Mouse (Mus musculus) myocyte (in vitro differentiated cells): ENCODE results near the gene Rnf144a. TPM values are rescaled to one million over a fixed set of nuclear protein-coding genes. Genes with fewer than 3 reads are reported as not detected.

Experiments
- H3K27me3 ChIP-seq: one replicate; pipeline ENCODE4 v1.6.1; 2011; ENCODE audit not compliant: control insufficient read depth, insufficient read depth, insufficient read length
- H3K36me3 ChIP-seq: one replicate; pipeline ENCODE4 v1.6.1; 2011; ENCODE audit not compliant: control insufficient read depth, insufficient read depth
- H3K4me2 ChIP-seq: one replicate; pipeline ENCODE4 v1.6.1; 2011; ENCODE audit warnings: low read depth, control low read depth
- H3K4me3 ChIP-seq: one replicate; pipeline ENCODE4 v1.5.1; 2011; ENCODE audit warnings: mild to moderate bottlenecking, control low read depth, moderate library complexity
- H3K79me2 ChIP-seq: one replicate; pipeline ENCODE4 v1.6.1; 2011; ENCODE audit not compliant: control insufficient read depth, insufficient read depth
- H3ac ChIP-seq: one replicate; pipeline ENCODE4 v1.6.1; 2011; ENCODE audit not compliant: control insufficient read depth, insufficient read length
- CEBPB ChIP-seq: IDR thresholded peaks from 2 replicates; pipeline ENCODE4 v1.6.1; 2011; ENCODE audit warnings: mild to moderate bottlenecking, moderate library complexity; ENCODE audit not compliant: poor library complexity, insufficient read depth, severe bottlenecking
- E2F4 ChIP-seq: IDR thresholded peaks from one replicate; pipeline ENCODE4 v1.6.1; 2011; ENCODE audit warnings: mild to moderate bottlenecking, control low read depth, moderate library complexity; ENCODE audit not compliant: insufficient read depth
- MAX ChIP-seq: IDR thresholded peaks from one replicate; pipeline ENCODE4 v1.6.1; 2011; ENCODE audit warnings: low read depth, mild to moderate bottlenecking, control low read depth
- MYOD1 ChIP-seq, 3 experiments: IDR thresholded peaks; one replicate each; pipeline ENCODE4 v1.6.1; 2011; ENCODE audit warnings: control low read depth in 2 of 3, low read depth in 2 of 3, mild to moderate bottlenecking in 2 of 3, moderate library complexity in 1 of 3; ENCODE audit not compliant: insufficient read length in 2 of 3, control insufficient read depth in 1 of 3
- MYOG ChIP-seq, 3 experiments: IDR thresholded peaks; one replicate each; pipeline ENCODE4 v1.6.1; 2011; ENCODE audit warnings: control low read depth in 2 of 3, low read depth in 2 of 3, mild to moderate bottlenecking in 2 of 3; ENCODE audit not compliant: insufficient read length in 2 of 3, control insufficient read depth in 1 of 3, insufficient read depth in 1 of 3
- POLR2A ChIP-seq: IDR thresholded peaks from one replicate; pipeline ENCODE4 v1.6.1; 2011; ENCODE audit warnings: low read depth, mild to moderate bottlenecking, control low read depth, moderate library complexity; ENCODE audit not compliant: insufficient read length
- POLR2AphosphoS2 ChIP-seq: IDR thresholded peaks from one replicate; pipeline ENCODE4 v1.6.1; 2011; ENCODE audit warnings: low read depth, control low read depth; ENCODE audit not compliant: insufficient read length
- REST ChIP-seq: IDR thresholded peaks from one replicate; pipeline ENCODE4 v1.6.1; 2011; ENCODE audit warnings: mild to moderate bottlenecking, control low read depth, moderate library complexity; ENCODE audit not compliant: insufficient read depth, insufficient read length
- SRF ChIP-seq: IDR thresholded peaks from one replicate; pipeline ENCODE4 v1.6.1; 2011; ENCODE audit warnings: low read depth; ENCODE audit not compliant: control insufficient read depth, insufficient read length
- TCF12 ChIP-seq: IDR thresholded peaks from one replicate; pipeline ENCODE4 v1.6.1; 2011; ENCODE audit warnings: mild to moderate bottlenecking, control low read depth; ENCODE audit not compliant: poor library complexity, insufficient read depth, severe bottlenecking
- TCF3 ChIP-seq: IDR thresholded peaks from one replicate; pipeline ENCODE4 v1.6.1; 2011; ENCODE audit warnings: low read depth, control low read depth; ENCODE audit not compliant: insufficient read length
- USF1 ChIP-seq: IDR thresholded peaks from one replicate; pipeline ENCODE4 v1.6.1; 2011; ENCODE audit warnings: low read depth, mild to moderate bottlenecking, control low read depth, moderate library complexity
- polyA plus RNA-seq: library from polyadenylated mRNA; unstranded; fragments of >200 nt; fragmentation: generic; extraction: Trizol; gene quantifications from one replicate; pipeline ENCODE4 v1.2.1, GENCODE M21; 2012; ENCODE audit warnings: missing spikeins

Rnf144a gene
- polyA plus RNA-seq, 1 experiment = not detected

DNA sequence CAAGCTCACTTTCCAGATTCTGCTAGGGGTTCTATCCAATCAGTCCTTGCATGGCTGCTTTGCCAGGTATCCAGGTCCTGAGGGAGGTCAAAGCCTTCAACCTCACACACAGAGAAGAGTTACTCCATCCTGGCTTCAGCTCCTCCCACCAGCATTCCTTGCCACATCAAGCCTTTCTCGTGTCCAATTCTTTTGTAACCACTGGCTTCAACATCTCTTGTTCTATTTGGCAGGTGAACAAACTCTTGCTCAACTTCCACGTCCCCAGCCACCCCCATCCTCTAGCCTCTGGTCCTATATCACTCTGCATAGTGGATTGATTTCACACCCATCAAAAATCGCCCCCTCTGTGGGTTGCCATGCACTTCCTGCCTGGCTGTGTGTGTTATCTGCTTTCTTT lies 98.8 kb downstream of the Rnf144a start:
- no peak overlapping the region for H3ac ChIP-seq
- H3K79me2 ChIP-seq = no peaks in the 10 kb centered on the region
- no peak overlapping the region for H3K4me2 ChIP-seq
- no peak overlapping the region for H3K4me3 ChIP-seq
- no peaks in the 10 kb centered on the region for H3K27me3 ChIP-seq
- H3K36me3 ChIP-seq = no peaks in the 10 kb centered on the region
- TF ChIP-seq MYOG (IDR thresholded peaks at IDR 0.05; ENCODE audit: control insufficient read depth in 1 of 3, insufficient read depth in 1 of 3, insufficient read length in 2 of 3, low read depth in 2 of 3) = no peak
- TF ChIP-seq TCF3 = no peak
- no peak for TF ChIP-seq SRF
- no peak for TF ChIP-seq REST
- no peak for TF ChIP-seq CEBPB

DNA sequence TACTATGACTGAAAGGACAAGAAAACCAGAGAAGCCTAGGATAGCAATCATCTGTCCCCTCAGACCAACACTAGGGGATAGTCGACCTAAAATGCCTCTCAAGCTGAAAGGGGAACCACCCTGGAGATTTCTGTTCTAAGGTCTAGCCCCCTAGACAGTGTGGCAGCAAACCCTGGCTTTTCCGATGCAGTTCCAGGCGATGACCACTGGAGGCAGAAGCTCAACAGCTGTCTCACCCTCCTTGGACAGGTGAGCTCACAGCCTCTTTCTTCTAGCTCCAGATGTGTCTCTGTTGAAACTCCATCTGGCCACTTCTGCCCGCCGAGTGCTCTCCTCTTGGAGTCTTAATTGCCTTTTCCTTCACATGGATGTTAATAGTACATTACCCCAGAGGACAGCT lies 100.1 kb downstream of the Rnf144a start:
- Histone ChIP-seq H3K4me3 (no peak overlapping the region), H3K4me2 (no peak overlapping the region), H3ac (no peak overlapping the region), H3K79me2 (no peaks in the 10 kb centered on the region), H3K36me3 (no peaks in the 10 kb centered on the region), H3K27me3 (peaks cover 4% of the 10 kb centered on the region)
- TF ChIP-seq TCF3 = no peak
- no peak for TF ChIP-seq TCF12
- no peak for TF ChIP-seq USF1
- no peak for TF ChIP-seq POLR2AphosphoS2
- TF ChIP-seq SRF = no peak
- TF ChIP-seq MAX = no peak
- TF ChIP-seq POLR2A = no peak
- TF ChIP-seq MYOD1 (IDR thresholded peaks at IDR 0.05; ENCODE audit: control insufficient read depth in 1 of 3, insufficient read length in 2 of 3, low read depth in 2 of 3) = no peak
- no peak for TF ChIP-seq MYOG (IDR thresholded peaks at IDR 0.05; ENCODE audit: control insufficient read depth in 1 of 3, insufficient read depth in 1 of 3, insufficient read length in 2 of 3, low read depth in 2 of 3)
- no peak for TF ChIP-seq CEBPB

DNA sequence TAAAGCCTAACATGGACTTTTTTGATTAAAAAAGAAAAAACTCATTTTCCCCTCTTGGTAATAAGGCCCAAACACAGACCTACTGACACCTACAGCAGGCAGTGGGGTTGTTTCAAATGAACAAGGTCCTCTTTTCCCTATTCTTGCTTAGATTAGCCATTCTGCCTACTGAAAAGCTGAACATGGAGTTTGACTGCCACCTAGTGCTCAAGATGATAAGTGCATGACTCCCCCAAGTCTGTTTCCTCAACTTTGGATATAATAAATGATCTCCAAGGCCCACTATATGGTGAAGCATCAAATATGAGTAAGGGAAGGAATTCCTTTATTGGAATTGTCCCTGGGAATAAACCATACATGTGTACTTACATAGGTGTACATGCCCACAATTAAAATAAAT lies 103.5 kb downstream of the Rnf144a start:
- no peaks in the 10 kb centered on the region for H3K36me3 ChIP-seq
- TF ChIP-seq E2F4 (no peak), POLR2AphosphoS2 (no peak), SRF (no peak), MYOG (IDR thresholded peaks at IDR 0.05; ENCODE audit: control insufficient read depth in 1 of 3, insufficient read depth in 1 of 3, insufficient read length in 2 of 3, low read depth in 2 of 3) (no peak), MYOD1 (IDR thresholded peaks at IDR 0.05; ENCODE audit: control insufficient read depth in 1 of 3, insufficient read length in 2 of 3, low read depth in 2 of 3) (no peak), MAX (no peak), TCF3 (no peak), TCF12 (no peak), CEBPB (no peak)
- H3K27me3 ChIP-seq = peaks cover 4% of the 10 kb centered on the region
- no peak overlapping the region for H3K4me2 ChIP-seq
- H3K79me2 ChIP-seq = no peaks in the 10 kb centered on the region
- H3K4me3 ChIP-seq = no peak overlapping the region
- H3ac ChIP-seq = no peak overlapping the region

DNA sequence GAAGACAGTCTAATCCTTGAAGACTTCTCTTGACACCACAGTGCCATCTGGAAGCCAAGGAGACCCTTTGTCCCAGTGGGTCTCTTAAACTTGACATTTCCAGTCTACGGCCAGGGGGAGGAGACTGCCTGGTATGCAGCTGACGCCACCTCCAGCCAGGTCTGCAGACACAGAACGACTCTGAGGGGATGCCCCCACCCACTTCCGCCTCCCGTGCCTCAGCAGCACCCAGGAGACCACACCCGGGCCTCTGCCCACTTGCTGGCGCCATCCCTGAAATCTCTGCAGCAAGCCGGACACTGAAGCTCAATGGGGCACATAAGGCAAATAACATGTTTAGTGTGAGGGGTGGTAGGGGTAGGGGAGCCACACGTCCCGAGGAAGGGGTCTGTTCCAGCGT lies 104.8 kb downstream of the Rnf144a start:
- Histone ChIP-seq H3K36me3 (no peaks in the 10 kb centered on the region), H3K79me2 (no peaks in the 10 kb centered on the region), H3K27me3 (peaks cover 4% of the 10 kb centered on the region), H3K4me2 (no peak overlapping the region), H3ac (no peak overlapping the region), H3K4me3 (no peak overlapping the region)
- TF ChIP-seq POLR2A (no peak), MAX (no peak), TCF12 (no peak), TCF3 (no peak), USF1 (no peak), REST (no peak), CEBPB (no peak), MYOD1 (IDR thresholded peaks at IDR 0.05; ENCODE audit: control insufficient read depth in 1 of 3, insufficient read length in 2 of 3, low read depth in 2 of 3) (no peak), POLR2AphosphoS2 (no peak), SRF (no peak), MYOG (IDR thresholded peaks at IDR 0.05; ENCODE audit: control insufficient read depth in 1 of 3, insufficient read depth in 1 of 3, insufficient read length in 2 of 3, low read depth in 2 of 3) (no peak), E2F4 (no peak)

DNA sequence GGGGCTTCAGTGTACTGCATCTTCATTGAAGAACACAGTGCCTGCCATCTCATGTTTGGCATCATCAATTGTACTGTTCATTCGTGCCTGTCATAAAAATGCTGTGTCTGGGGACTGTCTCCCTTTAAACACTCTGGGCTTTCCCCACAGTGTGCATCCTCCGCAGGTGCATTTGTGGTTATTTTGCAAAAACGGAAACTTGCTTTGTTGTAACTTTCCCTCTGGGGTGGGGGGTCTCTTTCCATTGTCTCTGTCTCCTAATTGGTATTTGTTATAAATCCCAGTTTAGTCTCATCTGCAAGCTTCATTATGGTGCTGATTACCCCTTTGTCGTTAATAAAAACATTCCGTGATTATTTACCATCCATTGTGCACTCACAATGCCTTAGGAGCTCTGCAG lies 112.2 kb downstream of the Rnf144a start:
- TF ChIP-seq TCF3 = no peak
- no peak for TF ChIP-seq MYOG (IDR thresholded peaks at IDR 0.05; ENCODE audit: control insufficient read depth in 1 of 3, insufficient read depth in 1 of 3, insufficient read length in 2 of 3, low read depth in 2 of 3)
- no peak for TF ChIP-seq POLR2AphosphoS2
- TF ChIP-seq USF1 = no peak
- no peak for TF ChIP-seq E2F4
- TF ChIP-seq SRF = no peak
- no peak for TF ChIP-seq REST
- no peak overlapping the region for H3K4me3 ChIP-seq

More for the DNA sequence above, 112.2 kb downstream of the Rnf144a start:
- Histone ChIP-seq H3ac (no peak overlapping the region), H3K36me3 (no peaks in the 10 kb centered on the region), H3K4me2 (no peak overlapping the region), H3K79me2 (no peaks in the 10 kb centered on the region), H3K27me3 (no peaks in the 10 kb centered on the region)
